11 mouse cellular contexts compared by ENCODE assay signal in genomic region chr17:83337051-83337898, GRCm38 (mm10). TPM values are rescaled to one million over a fixed set of nuclear protein-coding genes. Genes with fewer than 3 reads are reported as not detected.
DNase-seq lines count a peak whose midpoint lies in the region; ATAC-seq and TF ChIP-seq lines count a peak whose summit lies in the region.
"Had no signal": no experiment of that assay in that cellular context is flagged by ENCODE, and none has a peak within 500 bp of the region (broad histone marks: within the 10 kb centered on the region; RNA-seq: fewer than 3 reads in every experiment).

No protein-coding gene starts in this region.

- no peak overlapping the region for H3K4me3 ChIP-seq in liver, embryonic 14.5 days (ENCODE audit: insufficient read depth in 1 of 2, low read depth in 2 of 2, low read length in 2 of 2)
- H3K4me3 ChIP-seq in E14TG2a.4 (replicated peaks; ENCODE audit: low read length), result no peak overlapping the region
- H3K4me3 ChIP-seq in small intestine, adult 2 months (ENCODE audit: low read depth, low read length), result no peak overlapping the region
- H3K4me3 ChIP-seq: limb, embryonic 15.5 days had no signal

- no peak for TF ChIP-seq EP300 in liver, embryonic 14.5 days (IDR thresholded peaks at IDR 0.05; ENCODE audit: low read depth)

- H3K4me2 ChIP-seq in liver, embryonic 14.5 days (ENCODE audit: low read depth), result no peak overlapping the region
- H3K4me2 ChIP-seq: limb, embryonic 15.5 days had no signal

- no peaks in the 10 kb centered on the region for H3K27me3 ChIP-seq in liver, embryonic 14.5 days (ENCODE audit: control insufficient read depth, insufficient read depth, low read length)
- H3K27me3 ChIP-seq in E14TG2a.4 (ENCODE audit: insufficient read depth, low read length) (peaks cover 3% of the 10 kb centered on the region; the same call in 1 of the 2 replicates), Patski (no peaks in the 10 kb centered on the region)
- H3K27me3 ChIP-seq in small intestine, adult 2 months (ENCODE audit: control insufficient read depth, insufficient read depth, low read length), result no peaks in the 10 kb centered on the region
- H3K27me3 ChIP-seq: limb, embryonic 15.5 days had no signal

- no peaks in the 10 kb centered on the region for H3K9me3 ChIP-seq in liver, embryonic 14.5 days (ENCODE audit: control insufficient read depth, low read length)
- no peaks in the 10 kb centered on the region for H3K9me3 ChIP-seq in E14TG2a.4 (ENCODE audit: low read length)
- H3K9me3 ChIP-seq: limb, embryonic 15.5 days had no signal

- no peak overlapping the region for H3K27ac ChIP-seq in liver, embryonic 14.5 days
- no peak overlapping the region for H3K27ac ChIP-seq in small intestine, adult 2 months (ENCODE audit: insufficient read depth, low read depth, low read length)
- H3K27ac ChIP-seq: limb, embryonic 15.5 days had no signal

- no peak for TF ChIP-seq POLR2A in small intestine, adult 2 months (IDR thresholded peaks at IDR 0.05; ENCODE audit: low read depth, low read length)

- POLR2A ChIA-PET in Patski (lab: Charles Lee), result interaction anchor here (0.7 kb wide), 1 partner anchor 176 kb away, joined by 5 read pairs; no protein-coding TSS in a partner anchor

- WGBS in liver, embryonic 14.5 days (ENCODE audit: insufficient replicate concordance), result 59% methylated on average over 13 of the region's 13 CpGs
- 75% methylated on average over 13 of the region's 13 CpGs for WGBS in small intestine, adult 2 months

- ATAC-seq in liver, embryonic 14.5 days (ENCODE audit: insufficient read depth), result no peak
- peak; percentile 65 for ATAC-seq in Patski
- ATAC-seq: forebrain, embryonic 16.5 days had no signal

- DNase-seq in liver, embryonic 14.5 days (ENCODE audit: low read depth in 3 of 3, low spot score in 3 of 3), result no peak
- DNase-seq in liver (no peak), Patski (ENCODE audit: low read depth, low spot score) (no peak)
- DNase-seq in gastrocnemius, adult 18-20 months (ENCODE audit: low spot score), result no peak
- DNase-seq in kidney, adult 11 months, result no peak
- DNase-seq: adrenal gland, postnatal 10 days; kidney, postnatal 36 days had no signal

- CTCF ChIA-PET in Patski (lab: Charles Lee), result interaction anchor here (1.4 to 2.1 kb wide), 4 partner anchors 9 to 13 kb away, joined by 3 to 6 read pairs (median 4); no protein-coding TSS in a partner anchor

- in situ Hi-C loops in Patski (cut with MboI; ENCODE audit: low pct_unique_long_range_greater_than_20kb), result no loop called here

- peaks cover 0 to 6% of the 10 kb centered on the region in 2 experiments; a peak in 1 of 4 replicates for H3K4me1 ChIP-seq in liver, embryonic 14.5 days (replicated peaks; ENCODE audit: control insufficient read depth in 2 of 2, insufficient read depth in 2 of 2, low read length in 1 of 2)
- H3K4me1 ChIP-seq in E14TG2a.4 (replicated peaks; ENCODE audit: low read depth, low read length), result peaks cover 14% of the 10 kb centered on the region
- H3K4me1 ChIP-seq in small intestine, adult 2 months (ENCODE audit: control insufficient read depth, insufficient read depth, insufficient read length, low read length), result peaks cover 5% of the 10 kb centered on the region; the same call in 1 of the 2 replicates

- no peaks in the 10 kb centered on the region for H3K36me3 ChIP-seq in liver, embryonic 14.5 days (replicated peaks; ENCODE audit: control insufficient read depth, insufficient read depth, low read depth)
- no peaks in the 10 kb centered on the region for H3K36me3 ChIP-seq in E14TG2a.4 (ENCODE audit: insufficient read depth, low read length)
- H3K36me3 ChIP-seq in small intestine, adult 2 months (ENCODE audit: control insufficient read depth, insufficient read depth, low read length), result no peaks in the 10 kb centered on the region
- H3K36me3 ChIP-seq: limb, embryonic 15.5 days had no signal

- no peak overlapping the region for H3K9ac ChIP-seq in liver, embryonic 14.5 days (replicated peaks)
- H3K9ac ChIP-seq: limb, embryonic 15.5 days had no signal

- TF ChIP-seq CTCF in liver, embryonic 14.5 days (IDR thresholded peaks at IDR 0.05; ENCODE audit: low read depth), result peak; percentile 24; the same call in 1 of the 2 replicates
- TF ChIP-seq CTCF in E14TG2a.4 (conservative IDR thresholded peaks at IDR 0.05; ENCODE audit: low read length) (peak; percentile 65), Patski (IDR thresholded peaks at IDR 0.05) (peak; percentile 58)
- peak; percentile 33; the same call in 1 of the 2 replicates for TF ChIP-seq CTCF in small intestine, adult 2 months (IDR thresholded peaks at IDR 0.05; ENCODE audit: extremely low read depth, insufficient read length, insufficient replicate concordance, low read depth, low read length)

RNA-seq across cellular contexts. Expression of gene Eml4, which starts 13.5 kb away (rescaled TPM):
- 4.0 and 5.0 TPM in 2 replicates for polyA plus RNA-seq in liver, embryonic 14.5 days (2012; rRNA removed)
- 4.8 and 4.9 TPM in 2 replicates for polyA plus RNA-seq in liver, embryonic 14.5 days (2014; fragmentation: Nextera tagmentation; extraction: Ambion mirVana)
- 24.9 TPM for polyA plus RNA-seq in Patski (2021)
- 3.2 and 8.9 TPM in 2 replicates for polyA plus RNA-seq in small intestine, adult 2 months (2012; rRNA removed)
- 1 to 10 TPM; 1.8 to 2.1 TPM for total RNA-seq in gastrocnemius, adult 18-20 months (2021)
